Mouse (Mus musculus): Measurements from ENCODE around the gene Gm11437. TPM values are rescaled to one million over a fixed set of nuclear protein-coding genes. Genes with fewer than 3 reads are reported as not detected.

Gm11437 gene
- polyA plus RNA-seq (2015; fragmentation: Nextera tagmentation; extraction: Ambion mirVana): 0.31 TPM in 1 of 2 replicates, not detected in the other

GRCm38 (mm10) chr11:84167046-84167526 lies at the start of gene Gm11437:
Gene Gm11437, minus strand, starts transcription at chr11:84167476.

GRCm38 (mm10) chr11:84128943-84129798 lies 38.1 kb downstream of the Gm11437 start, which contains the start of the genes Tada2a and Acaca:
Gene Tada2a, minus strand, starts transcription at chr11:84129600.
Gene Acaca, plus strand, starts transcription at chr11:84129672.

Other genes with a start within 250 kb of the Gm11437 start
- gene Ddx52, start 225.4 kb downstream of the Gm11437 start, polyA plus RNA-seq (2015; fragmentation: Nextera tagmentation; extraction: Ambion mirVana): 16.0 and 18.0 TPM in 2 replicates
- 13.0 and 13.8 TPM in 2 replicates for gene Synrg, start 203.0 kb downstream of the Gm11437 start, polyA plus RNA-seq (2015; fragmentation: Nextera tagmentation; extraction: Ambion mirVana)
- gene Dusp14, start 98.2 kb downstream of the Gm11437 start, polyA plus RNA-seq (2015; fragmentation: Nextera tagmentation; extraction: Ambion mirVana): 8.1 and 8.4 TPM in 2 replicates
- gene Tada2a, start 37.9 kb downstream of the Gm11437 start, polyA plus RNA-seq (2015; fragmentation: Nextera tagmentation; extraction: Ambion mirVana): 23.0 and 26.1 TPM in 2 replicates
- 18.4 and 19.4 TPM in 2 replicates for gene Acaca, start 37.8 kb downstream of the Gm11437 start, polyA plus RNA-seq (2015; fragmentation: Nextera tagmentation; extraction: Ambion mirVana)

Measured in neural tube, postnatal 0 days (tissue).